Mouse (Mus musculus) liver, postnatal 0 days (tissue): Measurements from ENCODE around the gene Ddx19b.
"Not testable (repeated sequence)": the region's sequence is repeated elsewhere in the genome, so short reads cannot be mapped to it uniquely, and the experiment has no call there.

ENCODE experiments used
- CTCF ChIP-seq: sonication (generic); IDR thresholded peaks from 2 replicates; pipeline ENCODE4 v1.5.1; 2016; ENCODE audit warnings: antibody characterized with exemption, low read depth
- EP300 ChIP-seq: IDR thresholded peaks from 2 replicates; pipeline ENCODE4 v1.6.1; 2016; ENCODE audit warnings: antibody characterized with exemption, low read depth, mild to moderate bottlenecking

GRCm38 (mm10) chr8:111010230-111010991, 21.1 kb downstream of the Ddx19b start:
- TF ChIP-seq CTCF, EP300: not testable (repeated sequence)
